Comparison of ENCODE assay signal across 21 mouse cellular contexts in the genomic region with DNA sequence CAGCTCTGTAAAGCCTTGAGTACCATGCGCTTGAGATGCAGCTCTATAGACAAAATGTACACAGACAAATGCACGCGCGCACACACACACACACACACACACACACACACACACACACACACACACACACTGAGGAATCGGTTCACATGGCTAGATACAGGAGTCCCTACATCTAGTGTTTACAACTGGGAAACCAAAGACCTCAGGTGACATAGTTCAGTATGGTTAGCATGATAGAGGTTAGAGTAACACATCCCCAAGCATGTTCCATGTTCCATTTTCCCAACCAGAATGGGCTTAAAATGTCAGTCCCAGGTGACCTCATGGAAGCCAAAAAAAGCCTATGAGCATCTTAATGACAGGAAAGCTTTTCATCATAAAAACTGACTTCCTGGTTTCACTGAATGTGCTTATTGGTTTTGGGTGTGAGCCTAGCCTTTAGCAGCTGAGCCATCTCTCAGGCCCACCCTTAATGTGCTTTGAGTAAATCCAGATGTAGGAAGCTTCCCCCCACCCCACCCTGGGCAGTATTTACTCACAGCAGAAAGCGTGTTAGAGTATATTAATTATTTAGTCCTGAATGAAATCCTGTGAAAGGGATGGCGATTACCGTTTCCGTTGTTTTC.
DNase-seq lines count a peak whose midpoint lies in the region; ATAC-seq lines count a peak whose summit lies in the region.
"Had no signal": no experiment of that assay in that cellular context is flagged by ENCODE, and none has a peak within 500 bp of the region (broad histone marks: within the 10 kb centered on the region; RNA-seq: fewer than 3 reads in every experiment).

No protein-coding gene starts in this region.

- 75% methylated on average over 9 of the region's 9 CpGs for WGBS in embryonic facial prominence, embryonic 11.5 days
- 59% methylated on average over 9 of the region's 9 CpGs for WGBS in limb, embryonic 13.5 days

- DNase-seq in embryo, embryonic 10.5 days (ENCODE audit: low spot score) = peak; percentile 15
- DNase-seq in embryo, embryonic 9.5 days (ENCODE audit: extremely low spot score) = no peak
- peak; percentile 55 for DNase-seq in kidney, postnatal 10 days
- no peak for DNase-seq in kidney, adult 8-10 months
- peak; percentile 20 for DNase-seq in embryonic facial prominence, embryonic 11.5 days (ENCODE audit: low spot score)
- DNase-seq in gastrocnemius, postnatal 36 days = no peak
- no peak for DNase-seq in retina, postnatal 1 day
- DNase-seq: adrenal gland, adult 2 months; cerebellum, postnatal 10 days; gastrocnemius, postnatal 25 days; heart, postnatal 4 days; midbrain, embryonic 14.5 days; spleen, adult 18-20 months; thymus, postnatal 36 days had no signal

- ATAC-seq in embryonic facial prominence, embryonic 11.5 days (replicated peaks; ENCODE audit: insufficient number of reproducible peaks, low FRiP score, low TSS enrichment, low read depth) = no peak
- ATAC-seq in limb, embryonic 13.5 days (ENCODE audit: low FRiP score, low read depth) = peak; percentile 88
- ATAC-seq: hindbrain, embryonic 16.5 days; lung, postnatal 0 days had no signal

- no peak overlapping the region for H3K4me3 ChIP-seq in embryonic facial prominence, embryonic 11.5 days (ENCODE audit: low read depth, low read length)
- H3K4me3 ChIP-seq in limb, embryonic 13.5 days = no peak overlapping the region
- H3K4me3 ChIP-seq: embryonic facial prominence, embryonic 15.5 days; forebrain, embryonic 10.5 days; heart, embryonic 12.5 days had no signal

- no peak overlapping the region for H3K4me2 ChIP-seq in embryonic facial prominence, embryonic 11.5 days (ENCODE audit: low read depth, low read length)
- H3K4me2 ChIP-seq in limb, embryonic 13.5 days (replicated peaks) = peak overlapping the region; percentile 31
- H3K4me2 ChIP-seq: heart, embryonic 12.5 days had no signal

- H3K36me3 ChIP-seq in embryonic facial prominence, embryonic 11.5 days (replicated peaks; ENCODE audit: control insufficient read depth, insufficient read depth, low read depth, low read length) = no peaks in the 10 kb centered on the region
- H3K36me3 ChIP-seq in limb, embryonic 13.5 days = no peaks in the 10 kb centered on the region
- H3K36me3 ChIP-seq: embryonic facial prominence, embryonic 15.5 days; forebrain, embryonic 10.5 days; heart, embryonic 12.5 days had no signal

- H3K27me3 ChIP-seq in embryonic facial prominence, embryonic 11.5 days (ENCODE audit: control insufficient read depth, insufficient read depth, low read length) = no peaks in the 10 kb centered on the region
- no peaks in the 10 kb centered on the region for H3K27me3 ChIP-seq in limb, embryonic 13.5 days
- H3K27me3 ChIP-seq: embryonic facial prominence, embryonic 15.5 days; heart, embryonic 12.5 days had no signal

- H3K4me1 ChIP-seq in embryonic facial prominence, embryonic 11.5 days (ENCODE audit: control insufficient read depth, insufficient read depth, low read length) = no peaks in the 10 kb centered on the region
- peaks cover 13% of the 10 kb centered on the region for H3K4me1 ChIP-seq in limb, embryonic 13.5 days
- H3K4me1 ChIP-seq: heart, embryonic 12.5 days had no signal

- intact Hi-C loops in gastrocnemius, postnatal 36 days (cut with DNase I) = no loop called here

- no peak overlapping the region for H3K9ac ChIP-seq in embryonic facial prominence, embryonic 11.5 days (replicated peaks; ENCODE audit: low read length)
- no peak overlapping the region for H3K9ac ChIP-seq in limb, embryonic 13.5 days
- H3K9ac ChIP-seq: embryonic facial prominence, embryonic 15.5 days; heart, embryonic 12.5 days; liver, embryonic 14.5 days had no signal

- H3K27ac ChIP-seq in embryonic facial prominence, embryonic 11.5 days (replicated peaks; ENCODE audit: low read depth, low read length) = no peak overlapping the region
- no peak overlapping the region for H3K27ac ChIP-seq in limb, embryonic 13.5 days
- H3K27ac ChIP-seq: embryonic facial prominence, embryonic 15.5 days; forebrain, embryonic 10.5 days; liver, embryonic 14.5 days had no signal

- no peaks in the 10 kb centered on the region for H3K9me3 ChIP-seq in embryonic facial prominence, embryonic 11.5 days (replicated peaks; ENCODE audit: control insufficient read depth, low read length)
- H3K9me3 ChIP-seq in limb, embryonic 13.5 days = no peaks in the 10 kb centered on the region
- H3K9me3 ChIP-seq: embryonic facial prominence, embryonic 15.5 days; forebrain, embryonic 10.5 days; heart, embryonic 12.5 days had no signal

Comparison
In these comparisons a context has a peak if more than half of its experiments do, and no peak if none do; other contexts are left out.
1. DNase-seq: peak in embryo, embryonic 10.5 days (single experiment), kidney, postnatal 10 days (single experiment) and embryonic facial prominence, embryonic 11.5 days (single experiment); none in embryo, embryonic 9.5 days (single experiment), kidney, adult 8-10 months (0 of 2), gastrocnemius, postnatal 36 days (0 of 2) and retina, postnatal 1 day (single experiment).